Mouse (Mus musculus) megakaryocyte-erythroid progenitor cell, adult 5-6 weeks (primary cell): ENCODE results near the gene Gata2. TPM values are rescaled to one million over a fixed set of nuclear protein-coding genes. Genes with fewer than 3 reads are reported as not detected.
"Not testable (repeated sequence)": the region's sequence is repeated elsewhere in the genome, so short reads cannot be mapped to it uniquely, and the experiment has no call there.

Source experiments
- ATAC-seq: replicated peaks from 2 replicates; pipeline ENCODE4 v1.8.0; 2016; ENCODE audit warnings: mild to moderate bottlenecking, inconsistent platforms; ENCODE audit not compliant: severe bottlenecking, poor library complexity, low FRiP score, low TSS enrichment
- total RNA-seq, 2 experiments: library from RNA; stranded (forward) in 1 of 2; stranded (reverse) in 1 of 2; fragments of 200-1000, 215-1000 nt in 1 of 2; fragments of >200 nt in 1 of 2; fragmentation: Nextera tagmentation in 1 of 2; gene quantifications; 2 replicates each; pipeline ENCODE4 v1.2.3; 2014 to 2017

Gata2 gene
- total RNA-seq (2014; fragmentation: Nextera tagmentation) (101 and 116 TPM in 2 replicates), total RNA-seq (2017) (37.4 and 48.8 TPM in 2 replicates)

DNA sequence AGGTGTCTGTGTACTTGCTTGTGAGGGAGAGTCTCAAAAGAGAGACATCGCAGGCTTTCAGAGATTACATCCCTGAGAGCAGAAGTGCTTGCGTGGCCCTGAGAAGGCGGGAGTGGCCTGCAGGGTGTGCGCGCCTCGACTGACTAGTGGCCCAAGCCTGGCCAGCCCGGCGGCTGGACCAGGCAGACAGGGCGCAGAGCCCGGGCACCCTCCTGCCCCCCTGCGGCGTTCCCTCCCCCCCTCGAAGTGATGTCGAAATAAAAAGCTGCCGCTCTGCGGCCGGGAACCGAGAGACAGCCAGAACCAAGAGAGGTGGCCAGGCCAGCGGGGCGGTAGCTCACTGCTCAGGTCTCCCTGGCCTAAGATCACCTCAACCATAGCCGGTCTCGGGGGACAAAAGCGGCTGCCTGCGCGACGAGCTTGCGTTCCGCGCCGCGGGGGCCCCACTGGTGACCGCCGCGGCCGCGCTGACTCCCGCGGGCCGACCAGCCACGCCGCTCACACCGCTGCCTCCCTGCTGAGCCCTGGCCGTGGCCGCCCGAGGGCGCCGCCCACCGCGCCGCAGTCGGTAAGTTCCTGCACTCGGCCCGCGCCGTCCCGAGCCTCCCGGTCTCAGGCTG, at the start of gene Gata2:
Gene Gata2 (plus strand): TSS at position 459 of the 620 bp plus-strand sequence.
- ATAC-seq, result no peak

DNA sequence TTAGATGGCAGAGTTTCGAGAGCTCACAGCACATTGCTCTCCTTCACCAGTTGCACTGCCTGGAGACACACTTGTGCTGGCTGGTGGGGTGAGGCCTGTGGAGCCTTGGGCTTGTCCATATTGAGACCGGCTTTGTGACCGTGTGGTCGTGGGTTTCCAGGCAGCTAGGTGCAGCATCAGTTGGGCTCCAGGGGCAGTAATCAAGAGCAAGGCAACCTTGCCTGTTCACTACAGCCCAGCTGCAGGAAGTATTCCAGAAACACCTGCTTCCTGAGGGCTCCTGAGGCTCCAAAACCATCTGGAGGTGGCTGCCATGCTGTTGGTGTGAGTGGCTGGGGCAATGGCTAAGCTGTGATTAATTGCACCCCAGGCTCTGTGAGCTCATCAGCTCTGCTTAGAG, 47.9 kb upstream of the Gata2 start:
- ATAC-seq, result no peak

DNA sequence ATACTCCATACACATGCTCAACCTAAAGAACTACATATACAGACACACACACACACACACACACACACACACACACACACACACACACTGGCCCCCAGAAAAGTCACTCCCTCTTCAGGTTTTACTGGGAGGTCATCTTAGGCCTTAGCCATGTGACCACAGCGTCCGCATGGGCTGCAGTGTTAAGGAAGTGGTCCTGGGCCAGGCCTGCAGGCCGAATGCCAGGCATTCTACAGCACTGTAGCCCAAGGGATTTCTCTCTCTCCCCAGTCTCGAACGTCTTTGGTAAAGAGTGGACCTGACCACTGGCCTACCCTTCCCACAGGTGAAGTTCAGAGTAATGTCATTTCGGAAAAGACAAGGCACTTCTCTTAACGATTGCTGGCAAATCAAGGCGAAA, 47.1 kb upstream of the Gata2 start:
- ATAC-seq, result no peak

DNA sequence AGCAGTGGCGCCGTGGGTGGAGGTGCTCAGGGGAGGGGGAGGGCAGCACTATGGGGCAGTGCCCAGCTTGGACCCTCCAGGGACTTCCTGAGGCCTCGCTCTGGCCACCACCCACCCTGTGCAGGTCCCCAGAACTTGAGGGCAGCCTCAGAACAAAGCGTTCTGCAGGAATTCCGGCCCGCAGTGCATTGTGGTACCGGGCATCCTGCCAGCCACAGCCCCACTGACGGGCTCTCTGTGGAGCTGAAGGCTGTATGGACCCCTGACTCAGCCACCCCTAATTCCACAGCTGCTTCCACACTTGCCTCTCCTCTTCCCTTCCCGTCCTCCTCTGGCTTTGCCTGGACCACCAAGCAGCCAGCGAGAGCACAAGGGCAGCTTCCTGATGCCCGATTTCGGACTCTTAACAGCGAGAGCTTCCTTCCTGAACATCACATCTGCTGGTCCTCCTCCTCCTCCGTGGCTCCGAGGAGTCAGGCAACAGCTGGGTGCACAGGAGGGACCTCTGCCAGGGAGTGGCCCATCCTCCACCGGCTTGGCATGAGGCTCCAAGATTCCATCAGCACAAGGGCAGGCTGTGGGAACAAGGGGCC, 46.2 kb upstream of the Gata2 start:
- no peak for ATAC-seq

DNA sequence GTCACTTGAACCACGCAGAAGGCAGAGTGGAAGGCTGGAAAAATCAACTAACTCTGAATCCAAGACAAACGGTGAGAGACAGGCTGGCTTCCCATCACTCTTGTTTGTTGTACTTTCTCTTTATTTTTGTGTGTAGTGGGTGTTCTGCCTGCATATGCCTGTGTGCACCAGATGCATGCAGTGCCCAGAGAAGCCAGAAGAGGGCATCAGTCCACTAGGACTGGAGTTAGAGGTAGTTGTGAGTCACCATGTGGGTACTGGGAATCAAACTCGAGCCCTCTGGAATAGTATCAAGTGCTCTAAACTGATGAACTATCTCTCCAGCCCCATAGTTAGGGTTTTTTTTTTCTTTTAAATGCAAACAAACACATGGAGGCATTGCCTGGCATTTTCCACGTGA, 42.4 kb upstream of the Gata2 start:
- ATAC-seq, result no peak

DNA sequence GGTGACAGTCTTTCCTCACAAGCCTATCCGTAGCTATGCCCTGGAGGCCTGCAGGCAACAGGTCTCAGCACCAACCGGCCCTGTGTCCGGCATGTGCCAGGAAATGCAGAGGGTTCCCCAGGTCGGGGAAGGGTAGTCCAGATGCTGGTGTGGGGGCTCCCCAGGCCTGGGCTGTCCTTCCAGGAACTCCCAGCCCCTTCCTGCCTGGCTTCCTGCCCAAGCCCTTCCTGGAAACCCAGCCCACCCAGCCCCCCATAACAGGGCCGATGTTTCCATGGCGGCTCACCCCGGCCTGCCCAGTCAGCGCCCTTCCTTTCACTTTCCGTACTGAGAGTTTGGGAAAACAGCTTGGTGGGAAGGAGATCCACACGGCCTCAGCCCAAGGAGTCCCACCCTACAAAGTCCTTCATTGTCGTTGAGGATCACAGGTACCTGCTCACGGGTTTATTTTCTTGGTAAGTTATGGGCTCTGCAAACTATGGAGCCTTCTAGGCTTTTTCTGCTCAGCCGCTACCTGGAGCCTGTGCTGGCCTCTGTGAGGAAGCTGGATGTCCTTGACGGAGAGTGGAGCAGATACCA, 41.5 kb upstream of the Gata2 start:
- no peak for ATAC-seq

DNA sequence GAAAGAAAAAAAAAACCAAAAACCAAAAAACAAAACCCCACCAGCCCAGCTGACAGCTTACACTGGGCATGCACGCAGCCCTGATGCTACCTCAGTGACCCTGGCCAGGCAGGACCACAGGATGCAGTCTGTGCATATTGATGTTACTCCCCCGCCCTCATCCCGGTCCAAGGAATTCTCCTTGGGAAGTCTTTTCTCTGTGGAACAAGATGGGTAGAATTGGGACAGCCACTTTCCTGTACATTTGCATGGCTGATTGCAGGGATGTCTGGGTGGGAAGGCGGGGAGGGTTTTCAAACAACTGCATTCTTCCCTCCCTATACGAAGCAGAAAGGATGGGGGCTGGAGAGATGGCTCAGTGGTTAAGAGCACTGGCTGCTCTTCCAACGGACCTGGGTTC, 40.7 kb upstream of the Gata2 start:
- no peak for ATAC-seq

DNA sequence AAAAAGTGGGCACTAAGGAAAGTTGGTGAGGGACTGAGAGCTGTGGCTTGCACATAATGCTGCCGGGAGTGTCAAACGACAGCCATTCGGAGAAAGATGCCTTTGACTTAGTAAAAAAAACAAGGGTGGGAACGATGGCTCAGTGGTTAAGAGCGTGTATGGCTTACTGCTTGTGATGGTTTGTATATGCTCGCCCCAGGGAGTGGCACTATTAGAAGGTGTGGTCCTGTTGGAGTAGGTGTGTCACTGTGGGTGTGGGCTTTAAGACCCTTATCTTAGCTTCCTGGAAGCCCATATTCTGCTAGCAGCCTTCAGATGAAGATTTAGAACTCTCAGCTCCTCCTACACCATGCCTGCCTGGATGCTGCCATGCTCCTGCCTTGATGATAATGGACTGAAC, 38.1 kb upstream of the Gata2 start:
- not testable (repeated sequence) for ATAC-seq

DNA sequence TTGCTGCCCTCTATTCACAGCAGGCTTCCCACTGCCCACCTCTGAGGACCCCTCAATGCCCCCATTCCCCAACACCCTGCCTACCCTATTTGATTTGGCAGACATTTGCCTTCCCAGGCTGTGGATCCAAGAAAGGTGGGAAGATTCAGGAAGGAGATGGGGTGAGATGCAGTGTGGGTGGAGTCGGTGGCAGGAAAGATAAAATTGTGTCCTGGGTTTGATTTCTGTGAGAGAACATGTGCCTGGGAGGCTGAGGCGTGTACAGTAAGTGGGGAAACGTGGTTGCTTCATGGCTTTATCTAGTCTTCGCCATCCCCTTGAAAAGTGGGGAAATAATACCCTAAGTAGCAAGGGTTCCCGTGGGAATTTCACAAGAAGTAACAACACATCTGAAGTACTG, 34.9 kb upstream of the Gata2 start:
- no peak for ATAC-seq

DNA sequence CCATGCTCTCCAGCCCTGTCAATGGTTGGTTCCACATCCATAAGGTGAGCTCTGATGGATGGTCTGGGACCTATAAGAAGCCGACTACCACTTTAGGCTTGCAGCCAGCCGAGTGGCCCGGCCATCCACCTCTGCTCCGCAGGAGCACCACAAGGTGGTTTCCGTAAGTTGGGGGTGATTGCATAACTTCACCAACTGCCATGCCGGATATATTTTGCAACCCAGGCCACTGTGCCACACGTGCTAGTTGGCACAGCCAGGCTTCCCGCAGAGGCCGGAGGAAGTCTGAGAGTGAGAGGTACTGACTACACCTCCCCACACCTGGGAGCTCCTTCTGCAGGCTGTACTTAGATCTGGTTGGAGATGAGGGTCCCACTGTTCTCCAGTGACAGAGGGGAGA, 27.6 kb upstream of the Gata2 start:
- ATAC-seq, result no peak

DNA sequence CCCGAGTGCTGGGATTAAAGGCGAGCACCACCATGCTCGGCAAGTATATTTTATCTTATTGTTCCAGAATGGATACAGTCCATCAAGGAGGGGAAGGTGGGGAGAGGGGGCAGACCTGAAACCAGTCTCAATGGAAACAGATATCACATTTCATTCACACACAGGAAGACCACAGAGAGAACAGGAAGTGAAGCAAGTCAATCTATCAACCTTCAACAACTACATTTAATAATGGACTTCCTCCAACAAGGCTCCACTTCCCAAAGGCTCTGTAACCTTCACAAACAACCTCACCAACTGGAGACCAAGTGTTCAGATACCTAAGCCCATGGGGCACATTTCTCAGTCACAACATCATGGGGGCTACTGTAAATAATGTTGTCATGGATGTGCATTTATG, 19.5 kb upstream of the Gata2 start:
- ATAC-seq, result no peak

DNA sequence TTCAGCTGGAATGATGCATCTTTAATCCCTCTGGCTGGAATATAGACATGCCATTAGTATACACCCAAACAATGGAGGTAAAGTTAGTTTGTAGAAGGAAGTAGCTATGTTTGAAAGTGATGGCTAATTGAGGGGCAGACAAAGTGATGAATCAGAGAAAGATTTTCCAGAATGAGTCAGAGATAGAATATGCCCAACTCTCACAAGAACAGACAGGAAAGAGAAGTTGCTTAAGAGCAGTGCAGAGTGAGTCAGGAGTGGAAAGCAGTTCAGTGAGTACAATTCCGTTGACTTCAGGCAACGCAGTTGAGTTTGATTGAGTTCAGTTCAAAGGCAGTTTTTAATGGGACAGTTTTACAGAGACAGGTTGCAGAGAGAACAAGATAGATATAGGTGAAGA, 19.0 kb upstream of the Gata2 start:
- no peak for ATAC-seq

DNA sequence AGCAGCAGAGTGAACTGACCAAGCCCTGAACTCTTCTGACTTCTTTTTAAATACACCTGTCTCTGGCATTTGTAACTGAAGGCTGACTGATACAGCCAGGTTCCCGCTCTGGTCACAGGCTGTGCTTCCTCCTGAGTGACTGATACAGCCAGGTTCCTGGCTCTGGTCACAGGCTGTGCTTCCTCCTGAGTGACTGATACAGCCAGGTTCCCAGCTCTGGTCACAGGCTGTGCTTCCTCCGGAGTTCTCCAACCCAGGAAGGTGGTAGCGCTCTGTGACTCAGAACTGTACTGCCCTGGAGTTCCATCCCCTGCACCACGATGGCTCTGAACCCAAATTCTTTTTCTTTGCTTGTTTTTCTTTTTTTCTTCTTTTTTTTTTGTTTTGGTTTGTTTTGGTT, 9.0 kb upstream of the Gata2 start:
- ATAC-seq, result no peak

DNA sequence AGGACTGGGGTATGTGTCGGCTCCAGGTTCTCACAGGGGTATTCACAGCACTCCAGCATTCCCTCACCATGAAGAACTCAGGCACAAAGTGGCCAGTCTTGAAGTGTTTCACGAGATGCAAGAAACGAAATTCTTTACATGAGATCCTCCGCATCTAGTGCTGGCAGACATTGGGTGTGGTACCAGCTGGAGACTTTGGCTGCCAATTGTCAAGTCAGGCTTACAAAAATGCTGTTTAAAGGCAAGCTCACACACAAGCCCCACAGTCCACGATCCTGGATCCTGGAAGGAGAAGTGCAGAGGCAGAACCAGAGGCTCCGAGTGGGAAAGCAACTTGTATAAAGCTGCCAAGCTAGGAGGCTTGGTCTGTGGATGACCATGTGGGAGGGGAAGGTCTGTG, 5.5 kb upstream of the Gata2 start:
- no peak for ATAC-seq

DNA sequence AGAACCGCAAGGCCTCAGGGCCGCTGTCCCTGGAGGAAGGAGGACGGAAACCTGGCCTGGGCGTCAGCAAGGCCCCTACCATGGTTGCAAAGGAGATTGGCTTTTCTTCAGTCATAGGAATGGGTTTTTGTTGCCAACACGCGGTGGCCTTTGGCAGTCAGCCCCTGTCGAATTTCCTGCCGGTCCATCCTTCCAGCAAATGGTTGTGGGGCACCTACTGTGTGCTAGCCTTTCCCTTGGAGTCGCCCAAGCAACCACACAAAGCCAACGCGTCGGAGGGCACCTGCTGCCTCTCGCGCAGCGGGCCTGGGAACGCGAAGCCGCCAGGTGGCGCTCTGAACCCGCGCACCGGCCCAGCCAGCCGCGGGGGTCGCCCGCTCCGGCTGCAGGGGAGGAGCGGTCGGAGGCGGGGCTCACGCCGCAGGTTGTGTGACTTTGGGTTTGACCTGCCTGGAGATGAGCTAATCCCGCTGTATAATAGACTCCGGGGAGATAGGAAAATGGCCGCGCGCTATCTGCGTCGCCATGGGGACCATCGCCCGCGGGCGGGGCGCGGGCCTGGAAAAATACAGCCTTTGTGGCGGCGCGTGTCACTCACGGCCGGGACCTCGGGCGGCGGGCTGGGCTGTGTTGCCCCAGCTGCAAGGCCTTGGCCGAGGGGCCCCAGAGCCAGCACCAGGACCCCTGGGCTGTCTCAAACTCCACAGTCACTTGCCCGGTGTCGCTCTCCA, 4.2 kb upstream of the Gata2 start:
- ATAC-seq, result peak; percentile 68

DNA sequence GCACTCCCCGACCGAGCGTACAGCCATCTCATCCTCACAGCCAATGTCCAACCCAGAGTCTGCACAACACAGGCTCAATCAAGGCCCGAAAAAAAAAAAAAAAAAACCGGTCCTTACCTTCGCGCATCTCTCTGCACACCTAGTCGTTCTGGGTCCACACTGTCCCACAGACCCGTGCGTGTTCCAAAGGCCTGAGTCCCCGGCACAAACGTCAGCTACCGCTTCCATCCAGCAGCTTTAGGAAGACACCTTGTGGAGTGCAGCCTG, 3.7 kb upstream of the Gata2 start:
- no peak for ATAC-seq

DNA sequence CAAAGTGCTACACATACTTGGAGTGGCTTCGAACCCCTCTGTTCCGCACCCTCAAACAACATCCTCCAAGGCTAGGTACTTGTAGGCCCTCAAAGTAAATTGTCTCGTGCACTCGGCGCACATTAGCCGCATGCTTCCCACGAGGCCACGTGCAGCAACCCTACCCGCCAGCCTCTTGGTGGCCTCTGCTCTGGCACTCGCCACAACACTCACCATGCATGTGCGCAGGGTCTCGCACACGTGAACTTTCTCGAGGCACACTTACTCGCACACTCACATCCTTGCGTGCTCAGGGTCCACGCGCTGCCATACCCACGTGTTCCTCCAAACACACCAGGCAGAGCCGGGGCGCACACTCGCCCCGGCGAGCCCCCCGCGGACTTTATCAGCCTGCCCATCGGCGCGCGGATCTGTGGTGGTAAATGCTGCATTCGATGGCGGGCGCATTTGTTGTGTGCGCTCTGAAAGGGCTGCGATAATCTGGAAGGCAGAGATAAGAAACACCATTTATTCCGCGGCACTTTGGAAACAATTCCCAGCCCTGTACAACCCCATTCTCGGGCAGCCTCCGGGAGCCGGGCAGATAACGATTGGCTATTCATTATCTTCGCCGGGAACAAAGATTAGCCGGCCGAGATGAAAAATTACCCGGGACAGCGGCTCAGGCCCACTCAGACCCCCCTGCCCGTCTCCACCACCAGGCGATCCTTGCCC, 3.2 kb upstream of the Gata2 start:
- no peak for ATAC-seq

DNA sequence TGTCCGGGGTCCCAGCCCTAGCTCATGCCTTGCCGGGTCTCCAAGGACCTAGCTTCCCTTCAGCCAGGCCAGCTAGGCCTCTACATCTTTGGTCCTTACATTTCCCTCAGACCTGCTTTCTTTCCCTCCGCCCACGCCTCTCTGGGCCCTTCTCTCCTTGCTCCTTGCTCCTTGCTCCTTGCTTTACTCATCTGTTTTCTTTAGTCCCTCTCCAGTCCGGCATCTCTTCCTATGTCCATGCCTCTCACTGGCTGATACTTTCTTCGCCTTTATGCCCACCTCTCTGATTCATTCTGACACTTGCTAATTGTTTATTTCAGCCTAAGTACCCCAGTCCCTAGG, 2.7 kb upstream of the Gata2 start:
- ATAC-seq, result no peak

DNA sequence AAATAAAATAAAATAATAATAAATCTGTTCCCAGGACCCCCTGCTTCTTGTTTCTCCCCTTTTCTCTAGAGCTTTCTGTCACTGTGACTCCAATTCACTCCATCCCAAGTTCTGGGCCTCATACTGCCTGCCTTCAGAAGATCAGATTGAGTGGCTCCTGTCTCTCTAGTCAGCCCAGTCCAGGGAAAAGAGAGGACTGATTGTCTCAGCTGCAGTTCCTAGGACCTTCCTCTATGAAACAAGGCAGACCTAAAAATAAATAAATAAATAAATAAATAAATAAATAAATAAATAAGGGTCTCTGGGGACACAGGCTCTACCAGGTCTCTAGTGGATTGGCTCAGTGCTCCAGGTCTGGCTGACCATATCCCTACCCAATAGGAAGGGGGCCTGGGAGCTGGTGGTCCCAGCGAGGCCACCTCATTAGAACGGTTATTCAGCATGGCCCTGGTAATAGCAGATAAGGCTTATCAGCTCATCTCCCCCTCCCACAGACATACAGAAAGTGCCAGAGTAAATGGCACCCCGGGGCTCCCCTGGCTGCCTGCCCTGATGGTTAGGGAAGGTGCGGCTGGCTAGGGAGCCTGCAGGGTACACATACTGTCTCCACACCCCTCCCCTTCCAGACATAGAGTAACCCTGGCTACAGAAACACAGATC, 2.1 kb upstream of the Gata2 start:
- ATAC-seq, result no peak

DNA sequence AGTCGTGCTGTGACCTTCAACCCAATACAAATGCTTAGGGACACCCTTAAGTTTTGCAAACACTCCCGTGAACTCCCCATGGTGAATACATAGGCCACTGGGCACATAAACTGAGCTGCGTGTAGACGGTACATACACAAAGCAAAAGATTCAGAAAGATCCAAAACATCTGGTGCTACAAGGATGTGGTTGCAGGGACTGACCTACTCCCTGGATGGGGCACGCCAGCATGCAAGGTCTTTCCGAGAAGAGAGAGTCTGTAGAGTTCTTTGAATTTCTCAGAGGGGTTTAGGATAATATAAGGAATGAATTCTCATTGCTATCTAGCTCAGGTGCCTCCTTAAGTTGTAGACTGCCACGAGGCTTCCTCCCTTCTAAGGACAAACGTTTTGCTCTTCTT, 935 bp upstream of the Gata2 start:
- no peak for ATAC-seq
